Mouse (Mus musculus) neutrophil, adult 59 days (primary cell): Measurements from ENCODE around the gene Gm21778. TPM values are rescaled to one million over a fixed set of nuclear protein-coding genes. Genes with fewer than 3 reads are reported as not detected.

Experiments
- total RNA-seq, 2 experiments: library from RNA; stranded (reverse); gene quantifications; 1 replicate in 1 of 2; 2 replicates in 1 of 2; pipeline ENCODE4 v1.2.4; 2023

The Gm21778 gene
- not detected for total RNA-seq

GRCm38 (mm10) chrY:5942160-5942559 lies at the start of gene Gm21778:
TSS of gene Gm21778 (plus strand) at chrY:5942460.

Other genes starting within 250 kb of the Gm21778 start
- gene Gm20914, start 216.5 kb upstream of the Gm21778 start, total RNA-seq, result not detected
- not detected for gene Gm28171, start 149.1 kb upstream of the Gm21778 start, total RNA-seq